ENCODE assay signal across 8 mouse cellular contexts in genomic region chr11:79962125-79962876, GRCm38 (mm10). TPM values are rescaled to one million over a fixed set of nuclear protein-coding genes. Genes with fewer than 3 reads are reported as not detected.
DNase-seq lines count a peak whose midpoint lies in the region; ATAC-seq and TF ChIP-seq lines count a peak whose summit lies in the region.

Utp6 (minus strand) TSS chr11:79962390.

- peaks cover 29% of the 10 kb centered on the region for H3K36me3 ChIP-seq in ES-Bruce4 (ENCODE audit: control insufficient read depth, insufficient read depth, low read length, poor library complexity, severe bottlenecking)
- peaks cover 25% of the 10 kb centered on the region for H3K36me3 ChIP-seq in forebrain, embryonic 13.5 days (ENCODE audit: poor library complexity, severe bottlenecking)
- peaks cover 12% of the 10 kb centered on the region for H3K36me3 ChIP-seq in liver, postnatal 0 days (replicated peaks; ENCODE audit: insufficient read depth, low read length)
- peaks cover 12% of the 10 kb centered on the region for H3K36me3 ChIP-seq in neural tube, embryonic 14.5 days (ENCODE audit: control insufficient read depth, insufficient read depth, low read length)

- ATAC-seq in cerebellum, adult (ENCODE audit: insufficient number of reproducible peaks, low FRiP score, low TSS enrichment): peak; percentile 94
- ATAC-seq in forebrain, embryonic 13.5 days: peak; percentile 95
- peak; percentile 96 for ATAC-seq in liver, postnatal 0 days
- ATAC-seq in neural tube, embryonic 14.5 days (ENCODE audit: low read depth): peak; percentile 94

- peak within 1 kb of the TSS; percentile 92 for H3K9ac ChIP-seq in ES-Bruce4 (ENCODE audit: low read depth, poor library complexity, severe bottlenecking)
- H3K9ac ChIP-seq in forebrain, embryonic 13.5 days: peak within 1 kb of the TSS; percentile 69
- peak within 1 kb of the TSS; percentile 74 for H3K9ac ChIP-seq in liver, postnatal 0 days (replicated peaks)
- H3K9ac ChIP-seq in neural tube, embryonic 14.5 days (replicated peaks; ENCODE audit: low read depth, low read length): peak within 1 kb of the TSS; percentile 30

- WGBS in forebrain, embryonic 13.5 days: under 1% methylated on average over 46 of the region's 46 CpGs
- WGBS in large intestine, adult 2 months: under 1% methylated on average over 46 of the region's 46 CpGs
- WGBS in liver, postnatal 0 days (ENCODE audit: insufficient replicate concordance): under 1% methylated on average over 46 of the region's 46 CpGs
- WGBS in neural tube, embryonic 14.5 days: under 1% methylated on average over 46 of the region's 46 CpGs

- peak within 1 kb of the TSS; percentile 66 for H3K27ac ChIP-seq in ES-Bruce4 (ENCODE audit: insufficient read depth, low read length)
- H3K27ac ChIP-seq in forebrain, embryonic 13.5 days: no peak within 1 kb of the TSS; the same call in 1 of the 2 replicates
- H3K27ac ChIP-seq in liver, postnatal 0 days (ENCODE audit: low read depth): peak within 1 kb of the TSS; percentile 89
- no peak within 1 kb of the TSS for H3K27ac ChIP-seq in neural tube, embryonic 14.5 days (ENCODE audit: low read depth, low read length)

- no peaks in the 10 kb centered on the region for H3K9me3 ChIP-seq in ES-Bruce4 (replicated peaks; ENCODE audit: control insufficient read depth, insufficient read depth, low read length, poor library complexity, severe bottlenecking)
- no peaks in the 10 kb centered on the region for H3K9me3 ChIP-seq in forebrain, embryonic 13.5 days (replicated peaks)
- H3K9me3 ChIP-seq in liver, postnatal 0 days (ENCODE audit: low read length): no peaks in the 10 kb centered on the region
- H3K9me3 ChIP-seq in neural tube, embryonic 14.5 days (ENCODE audit: control insufficient read depth, low read length): no peaks in the 10 kb centered on the region

- intact Hi-C loops in heart, postnatal 10 days (cut with DNase I): no loop called here

- peak; percentile 66 for TF ChIP-seq POLR2A in ES-Bruce4 (IDR thresholded peaks at IDR 0.05; ENCODE audit: insufficient read depth, low read length)

- peak; percentile 99 to 100 for DNase-seq in heart, postnatal 10 days
- DNase-seq in large intestine, adult 2 months (ENCODE audit: low read depth, low spot score): peak; percentile 100
- DNase-seq in liver, postnatal 0 days: peak; percentile 100
- DNase-seq in testis, postnatal 10 days (ENCODE audit: low spot score): peak; percentile 99

- peak; percentile 75 for TF ChIP-seq CTCF in ES-Bruce4 (IDR thresholded peaks at IDR 0.05; ENCODE audit: low read depth, low read length)
- TF ChIP-seq CTCF in liver, postnatal 0 days (IDR thresholded peaks at IDR 0.05; ENCODE audit: low read depth): peak; percentile 92

- 0 out of 2 replicates have a peak, but pooled peaks have one; percentile 23 for TF ChIP-seq EP300 in ES-Bruce4 (IDR thresholded peaks at IDR 0.05; ENCODE audit: insufficient read depth, low read depth, low read length)
- peak; percentile 73 for TF ChIP-seq EP300 in liver, postnatal 0 days (IDR thresholded peaks at IDR 0.05; ENCODE audit: low read depth)

- peak within 1 kb of the TSS; percentile 100 for H3K4me3 ChIP-seq in ES-Bruce4 (ENCODE audit: low read depth, low read length)
- peak within 1 kb of the TSS; percentile 69 for H3K4me3 ChIP-seq in forebrain, embryonic 13.5 days
- H3K4me3 ChIP-seq in liver, postnatal 0 days (ENCODE audit: low read depth, low read length): peak within 1 kb of the TSS; percentile 86
- peak within 1 kb of the TSS; percentile 44 for H3K4me3 ChIP-seq in neural tube, embryonic 14.5 days (ENCODE audit: low read depth, low read length)

- no peaks in the 10 kb centered on the region for H3K4me1 ChIP-seq in ES-Bruce4 (ENCODE audit: control insufficient read depth, insufficient read depth, low read length)
- peaks cover 28% of the 10 kb centered on the region for H3K4me1 ChIP-seq in forebrain, embryonic 13.5 days
- H3K4me1 ChIP-seq in liver, postnatal 0 days (ENCODE audit: insufficient read depth): peaks cover 8% of the 10 kb centered on the region
- H3K4me1 ChIP-seq in neural tube, embryonic 14.5 days (ENCODE audit: control insufficient read depth, insufficient read depth, low read length): no peaks in the 10 kb centered on the region

- H3K27me3 ChIP-seq in ES-Bruce4 (ENCODE audit: control insufficient read depth, insufficient read depth, low read length, poor library complexity, severe bottlenecking): no peaks in the 10 kb centered on the region
- no peaks in the 10 kb centered on the region for H3K27me3 ChIP-seq in forebrain, embryonic 13.5 days
- no peaks in the 10 kb centered on the region for H3K27me3 ChIP-seq in liver, postnatal 0 days (ENCODE audit: insufficient read depth, low read length)
- H3K27me3 ChIP-seq in neural tube, embryonic 14.5 days (ENCODE audit: control insufficient read depth, insufficient read depth, low read length): no peaks in the 10 kb centered on the region

- peak within 1 kb of the TSS; percentile 65 for H3K4me2 ChIP-seq in forebrain, embryonic 13.5 days
- peak within 1 kb of the TSS; percentile 91 for H3K4me2 ChIP-seq in liver, postnatal 0 days (ENCODE audit: low read depth, low read length)
- H3K4me2 ChIP-seq in neural tube, embryonic 14.5 days (ENCODE audit: low read depth, low read length): peak within 1 kb of the TSS; percentile 59

RNA-seq across cellular contexts. Expression of gene Utp6, which starts in this region (rescaled TPM):
- 108 and 117 TPM in 2 replicates for polyA plus RNA-seq in ES-Bruce4 (2011; ENCODE audit: insufficient read depth, insufficient read length, low read depth, missing spikeins)
- polyA plus RNA-seq in forebrain, embryonic 13.5 days (2015; fragmentation: Nextera tagmentation; extraction: Ambion mirVana): 58.1 and 62.3 TPM in 2 replicates
- 10 to 100 TPM; 23.4 to 27.9 TPM for total RNA-seq in heart, postnatal 10 days (2021)
- 4.2 and 5.4 TPM in 2 replicates for polyA plus RNA-seq in large intestine, adult 2 months (2012; rRNA removed)
- polyA plus RNA-seq in liver, postnatal 0 days (2015; fragmentation: Nextera tagmentation; extraction: Ambion mirVana): 15.1 and 15.9 TPM in 2 replicates
- 42.8 and 55.6 TPM in 2 replicates for polyA plus RNA-seq in neural tube, embryonic 14.5 days (2014; fragmentation: Nextera tagmentation; extraction: Ambion mirVana)

Comparison
In these comparisons a context has a peak if more than half of its experiments do, and no peak if none do; other contexts are left out.
1. H3K27ac ChIP-seq: peak in ES-Bruce4 (single experiment) and liver, postnatal 0 days (single experiment); none in forebrain, embryonic 13.5 days (single experiment) and neural tube, embryonic 14.5 days (single experiment).
2. H3K4me3 ChIP-seq: peak in every context shown above with its lines; median percentile 100 in ES-Bruce4; 86 in liver, postnatal 0 days; 69 in forebrain, embryonic 13.5 days; 44 in neural tube, embryonic 14.5 days.
3. H3K9ac ChIP-seq: peak in every context shown above with its lines; median percentile 92 in ES-Bruce4; 74 in liver, postnatal 0 days; 69 in forebrain, embryonic 13.5 days; 30 in neural tube, embryonic 14.5 days.
4. Peak in every context shown above with its lines, with median percentiles within 50 percentile points of each other: ATAC-seq, H3K4me2 ChIP-seq and DNase-seq.